Mouse (Mus musculus) testis, adult 2 months (tissue): ENCODE results near the gene Vmn1r219. TPM values are rescaled to one million over a fixed set of nuclear protein-coding genes. Genes with fewer than 3 reads are reported as not detected.
"Not testable (repeated sequence)": the region's sequence is repeated elsewhere in the genome, so short reads cannot be mapped to it uniquely, and the experiment has no call there.

ENCODE experiments used
- H3K27ac ChIP-seq: fragments of 200-500 bp; 2 replicates; pipeline ENCODE4 v1.5.1; 2012; ENCODE audit warnings: low read depth, low read length; ENCODE audit not compliant: control insufficient read depth, insufficient read depth
- H3K27me3 ChIP-seq: fragments of 200-500 bp; 2 replicates; pipeline ENCODE4 v1.6.1; 2012; ENCODE audit warnings: mild to moderate bottlenecking, low read length, moderate library complexity; ENCODE audit not compliant: control insufficient read depth, insufficient read depth
- H3K36me3 ChIP-seq: fragments of 200-500 bp; 2 replicates; pipeline ENCODE4 v1.6.1; 2012; ENCODE audit warnings: mild to moderate bottlenecking, low read length; ENCODE audit not compliant: control insufficient read depth, insufficient read depth
- H3K4me1 ChIP-seq: fragments of 200-500 bp; 2 replicates; pipeline ENCODE4 v1.6.1; 2012; ENCODE audit warnings: low read length; ENCODE audit not compliant: control insufficient read depth, insufficient read depth
- H3K4me3 ChIP-seq: fragments of 200-500 bp; 2 replicates; pipeline ENCODE4 v1.5.1; 2012; ENCODE audit warnings: low read depth, mild to moderate bottlenecking, low read length, moderate library complexity, mixed read lengths; ENCODE audit not compliant: control insufficient read depth
- CTCF ChIP-seq: fragments of 200-500 bp; IDR thresholded peaks from 2 replicates; pipeline ENCODE4 v1.5.1; 2012; ENCODE audit warnings: low read depth, mild to moderate bottlenecking, inconsistent platforms, low read length, moderate library complexity; ENCODE audit not compliant: control insufficient read depth, insufficient read depth, insufficient replicate concordance
- POLR2A ChIP-seq: fragments of 200-500 bp; IDR thresholded peaks from 2 replicates; pipeline ENCODE4 v1.6.1; 2012; ENCODE audit warnings: low read depth, mild to moderate bottlenecking, inconsistent platforms, low read length, moderate library complexity; ENCODE audit not compliant: control insufficient read depth
- polyA plus RNA-seq: library from polyadenylated mRNA; depleted of rRNA; stranded (reverse); fragments of >200 nt; gene quantifications from 2 replicates; pipeline ENCODE4 v1.2.3, GENCODE M21; 2012; rRNA removed

Gene Vmn1r219
- polyA plus RNA-seq, 1 experiment, result not detected

DNA sequence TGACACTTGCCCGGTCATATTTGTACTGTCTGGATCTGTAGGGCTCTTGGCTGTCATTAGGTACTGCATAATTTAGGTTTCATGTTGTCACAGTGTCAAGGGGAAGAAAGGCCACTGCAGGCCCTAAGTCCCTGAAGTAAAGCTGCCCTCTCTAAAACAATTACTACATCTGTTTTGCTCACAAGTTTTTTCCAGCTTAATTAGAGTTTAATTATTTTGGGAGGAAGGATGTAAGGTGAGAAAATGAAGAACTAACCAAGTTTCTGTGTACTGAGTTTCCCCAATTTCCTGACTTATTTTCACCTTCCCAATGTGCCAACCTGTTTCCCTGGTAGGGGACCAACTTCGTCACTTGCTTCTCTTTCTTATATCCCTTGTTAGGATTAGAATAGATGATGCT lies 28.8 kb downstream of the Vmn1r219 start, which contains the start of gene Vmn1r220:
TSS of gene Vmn1r220 (minus strand) at position 101 of the 400 bp plus-strand sequence.
- Histone ChIP-seq H3K27me3 (no peaks in the 10 kb centered on the region), H3K36me3 (no peaks in the 10 kb centered on the region), H3K27ac (no peak within 1 kb of the TSS), H3K4me3 (no peak within 1 kb of the TSS), H3K4me1 (no peaks in the 10 kb centered on the region)
- TF ChIP-seq POLR2A, result no peak
- no peak for TF ChIP-seq CTCF

DNA sequence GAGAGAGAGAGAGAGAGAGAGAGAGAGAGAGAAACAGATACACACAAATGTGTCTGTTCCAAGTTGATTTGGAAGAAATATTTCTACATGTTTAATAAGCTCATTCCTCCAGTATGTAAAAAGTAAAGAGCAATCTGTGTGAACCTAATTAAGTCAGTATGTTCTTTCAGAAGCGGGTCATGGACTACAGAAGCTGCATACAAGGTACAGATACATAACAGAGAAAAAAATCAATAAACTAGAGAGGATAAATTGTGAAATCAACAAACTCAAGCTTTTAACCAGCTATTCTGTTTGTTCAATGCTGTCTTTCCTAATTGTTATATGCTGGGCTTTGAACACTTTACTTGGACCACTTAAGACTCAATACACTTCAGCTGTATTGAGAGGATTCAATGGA lies 44.8 kb downstream of the Vmn1r219 start:
- not testable (repeated sequence) for H3K4me1 ChIP-seq, H3K4me3 ChIP-seq, H3K27ac ChIP-seq, H3K36me3 ChIP-seq, H3K27me3 ChIP-seq

DNA sequence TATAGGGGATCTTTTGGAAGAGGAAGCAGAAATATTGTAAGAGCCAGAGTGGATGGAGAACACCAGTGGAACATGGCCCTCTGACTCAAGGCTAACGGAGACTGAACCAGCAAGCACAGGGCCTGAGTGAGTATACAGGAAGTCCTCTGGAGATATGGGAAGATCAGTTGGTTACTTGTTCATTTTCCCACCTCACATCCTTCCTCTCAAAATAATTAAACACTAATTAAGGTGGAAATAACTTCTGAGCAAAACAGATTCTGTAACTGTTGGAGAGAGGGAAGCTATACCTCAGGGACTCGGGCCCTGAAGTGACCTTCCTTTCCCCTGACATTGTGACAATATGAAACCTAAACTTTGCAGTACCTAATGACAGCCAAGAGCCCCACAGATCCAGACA lies 54.7 kb downstream of the Vmn1r219 start, which contains the start of gene Vmn1r221:
TSS of gene Vmn1r221 (plus strand) at position 301 of the 400 bp plus-strand sequence.
- H3K4me1 ChIP-seq, H3K27me3 ChIP-seq: not testable (repeated sequence)

More for the DNA sequence above, 54.7 kb downstream of the Vmn1r219 start, which contains the start of gene Vmn1r221:
- H3K27ac ChIP-seq, H3K4me3 ChIP-seq, H3K36me3 ChIP-seq: not testable (repeated sequence)

Other genes starting within 250 kb of the Vmn1r219 start
- not detected in 2 replicates for gene Vmn1r213, start 151.7 kb upstream of the Vmn1r219 start, polyA plus RNA-seq
- gene Vmn1r214, start 128.9 kb upstream of the Vmn1r219 start, polyA plus RNA-seq, result not detected in 2 replicates
- not detected in 2 replicates for gene Vmn1r215, start 91.3 kb upstream of the Vmn1r219 start, polyA plus RNA-seq
- not detected in 2 replicates for gene Vmn1r217, start 41.1 kb upstream of the Vmn1r219 start, polyA plus RNA-seq
- not detected in 2 replicates for gene Vmn1r218, start 26.2 kb upstream of the Vmn1r219 start, polyA plus RNA-seq
- not detected in 2 replicates for gene Vmn1r220, start 28.7 kb downstream of the Vmn1r219 start, polyA plus RNA-seq
- not detected in 2 replicates for gene Vmn1r221, start 54.8 kb downstream of the Vmn1r219 start, polyA plus RNA-seq
- 0.06 TPM in 1 of 2 replicates, not detected in the other for gene Vmn1r222, start 76.6 kb downstream of the Vmn1r219 start, polyA plus RNA-seq
- not detected in 2 replicates for gene Vmn1r223, start 87.8 kb downstream of the Vmn1r219 start, polyA plus RNA-seq
- 1.1 and 1.8 TPM in 2 replicates for gene Zfp322a, start 209.9 kb downstream of the Vmn1r219 start, polyA plus RNA-seq